Mouse (Mus musculus) left cerebral cortex, postnatal 14 days (tissue): ENCODE results near the gene Sar1b. TPM values are rescaled to one million over a fixed set of nuclear protein-coding genes. Genes with fewer than 3 reads are reported as not detected.

ENCODE experiments used
- total RNA-seq, 2 experiments: library from RNA; stranded (reverse); gene quantifications; 2 replicates each; pipeline ENCODE4 v1.2.3; 2021

Sar1b gene
- total RNA-seq, 2 experiments from 2014 or later: 73.8 to 74.4 TPM

Other genes starting within 250 kb of the Sar1b start
- gene Phykpl, start 178.9 kb upstream of the Sar1b start, total RNA-seq: 1 to 10 TPM; 5.8 to 6.4 TPM
- gene Hnrnpab, start 156.8 kb upstream of the Sar1b start, total RNA-seq: 100 to 1,000 TPM; 131 to 144 TPM
- 10 to 100 TPM; 46.5 to 49.4 TPM for gene Nhp2, start 144.0 kb upstream of the Sar1b start, total RNA-seq
- gene Rmnd5b, start 127.8 kb upstream of the Sar1b start, total RNA-seq: 10 to 100 TPM; 52.3 to 54.6 TPM
- 10 to 100 TPM in 1 of 2 experiments, 1 to 10 TPM in 1; 9.1 to 11.0 TPM for gene N4bp3, start 112.8 kb upstream of the Sar1b start, total RNA-seq
- 1 to 10 TPM in 1 of 2 experiments, under 1 TPM in 1; 0.91 to 1.1 TPM for gene D930048N14Rik, start 112.7 kb upstream of the Sar1b start, total RNA-seq
- gene 0610009B22Rik, start 74.8 kb upstream of the Sar1b start, total RNA-seq: 10 to 100 TPM; 31.3 to 31.6 TPM
- gene Sec24a, start 53 bp upstream of the Sar1b start, total RNA-seq: 10 to 100 TPM; 20.9 to 24.4 TPM
- 10 to 100 TPM; 12.3 to 13.4 TPM for gene Jade2, start 94.0 kb downstream of the Sar1b start, total RNA-seq
- gene Cdkn2aipnl, start 204.0 kb downstream of the Sar1b start, total RNA-seq: 10 to 100 TPM; 32.8 to 32.9 TPM
- 100 to 1,000 TPM; 167 to 182 TPM for gene Ube2b, start 237.1 kb downstream of the Sar1b start, total RNA-seq
- gene Cdkl3, start 240.5 kb downstream of the Sar1b start, total RNA-seq: 10 to 100 TPM; 11.9 to 17.0 TPM